Mouse (Mus musculus) liver, postnatal 0 days (tissue): ENCODE results near the gene Fhad1.

Experiments
- CTCF ChIP-seq: sonication (generic); IDR thresholded peaks from 2 replicates; pipeline ENCODE4 v1.5.1; 2016; ENCODE audit warnings: antibody characterized with exemption, low read depth
- EP300 ChIP-seq: IDR thresholded peaks from 2 replicates; pipeline ENCODE4 v1.6.1; 2016; ENCODE audit warnings: antibody characterized with exemption, low read depth, mild to moderate bottlenecking

DNA sequence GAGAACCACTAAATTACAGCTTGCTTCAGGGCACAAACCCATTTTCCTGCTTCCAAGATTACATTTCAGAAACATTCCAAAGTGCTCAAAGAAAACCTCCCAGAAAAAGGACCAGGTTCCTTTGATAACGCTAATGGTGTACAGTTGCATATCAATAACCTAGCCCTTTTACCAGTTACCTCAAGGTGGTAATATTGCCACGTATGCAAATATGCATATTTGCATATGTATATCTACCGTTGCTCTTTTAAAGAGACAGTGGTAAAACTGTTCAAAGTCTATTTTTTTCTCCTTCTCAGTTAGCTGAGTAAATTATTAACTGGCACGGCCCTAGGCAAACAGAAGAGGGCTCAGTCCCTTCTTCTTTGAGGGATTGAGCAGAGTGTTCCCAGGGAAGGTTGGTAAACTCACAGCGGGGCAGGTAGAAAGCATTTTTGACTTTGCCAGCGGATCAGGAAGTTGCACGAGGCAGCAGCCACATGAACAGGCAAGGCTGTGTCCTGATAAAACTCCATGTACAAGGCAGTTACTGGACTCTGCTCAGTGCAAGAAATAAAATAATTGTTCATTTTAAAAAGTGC is 15.3 kb downstream of the Fhad1 start:
- TF ChIP-seq EP300 = no peak
- TF ChIP-seq CTCF = no peak
